In the genomic region with DNA sequence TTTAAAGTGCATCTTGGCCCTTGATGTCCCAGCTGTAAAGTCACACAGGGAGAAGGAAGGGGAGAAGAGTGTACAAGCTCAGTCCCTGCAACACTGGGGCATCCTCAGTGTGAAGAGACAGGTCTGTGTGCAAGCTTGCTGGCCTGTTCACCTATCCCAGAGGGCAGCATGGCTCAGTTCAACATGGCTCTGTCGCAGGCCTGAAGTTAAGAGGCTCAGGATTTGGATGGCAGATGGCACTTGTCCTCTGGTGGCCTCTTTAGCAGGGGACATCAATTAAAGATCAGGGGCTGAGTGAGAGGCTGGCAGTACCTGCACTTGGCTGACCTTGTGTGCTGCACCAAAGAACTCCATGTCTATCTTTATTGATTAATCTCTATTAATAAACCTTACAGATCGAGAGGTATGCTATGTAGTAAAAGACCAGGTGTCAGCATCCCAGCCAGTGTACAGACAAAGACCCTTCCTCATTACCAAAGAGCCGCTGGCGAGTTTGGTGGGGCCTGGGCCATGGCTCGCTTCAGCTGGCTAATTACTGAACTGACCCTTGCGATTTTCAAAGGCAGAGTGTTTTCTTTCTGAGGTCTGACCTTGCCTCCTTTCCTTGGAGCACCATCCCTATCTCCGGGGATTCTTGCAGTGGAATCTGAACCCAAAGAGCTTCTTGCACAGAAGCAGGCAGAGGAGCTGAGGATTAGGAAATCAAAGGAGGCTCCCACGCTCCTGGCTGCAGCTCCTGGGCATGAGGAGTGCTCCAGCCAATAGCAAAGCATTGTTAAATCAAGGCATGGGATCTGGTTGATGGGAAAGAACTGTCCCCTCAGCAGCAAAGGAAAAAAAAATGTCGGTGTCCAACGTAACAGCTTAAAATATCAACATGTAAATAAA, we compare ENCODE assay signal across 14 mouse cellular contexts.
DNase-seq lines count a peak whose midpoint lies in the region; ATAC-seq lines count a peak whose summit lies in the region.
"Had no signal": no experiment of that assay in that cellular context is flagged by ENCODE, and none has a peak within 500 bp of the region (broad histone marks: within the 10 kb centered on the region; RNA-seq: fewer than 3 reads in every experiment).

No protein-coding gene starts in this region.

- H3K36me3 ChIP-seq in forebrain, embryonic 10.5 days (replicated peaks), result no peaks in the 10 kb centered on the region
- H3K36me3 ChIP-seq in forebrain, embryonic 12.5 days (replicated peaks), result no peaks in the 10 kb centered on the region
- no peaks in the 10 kb centered on the region for H3K36me3 ChIP-seq in midbrain, embryonic 11.5 days (ENCODE audit: control insufficient read depth, insufficient read depth, low read length)
- H3K36me3 ChIP-seq: embryonic facial prominence, embryonic 12.5 days; heart, embryonic 10.5 days had no signal

- no peaks in the 10 kb centered on the region for H3K9me3 ChIP-seq in forebrain, embryonic 10.5 days
- H3K9me3 ChIP-seq in forebrain, embryonic 12.5 days, result no peaks in the 10 kb centered on the region
- H3K9me3 ChIP-seq in midbrain, embryonic 11.5 days (ENCODE audit: control insufficient read depth, low read length), result no peaks in the 10 kb centered on the region
- H3K9me3 ChIP-seq: embryonic facial prominence, embryonic 12.5 days; heart, embryonic 10.5 days had no signal

- 29% methylated on average over 10 of the region's 10 CpGs for WGBS in forebrain, embryonic 10.5 days
- 28% methylated on average over 10 of the region's 10 CpGs for WGBS in forebrain, embryonic 12.5 days
- 13% methylated on average over 10 of the region's 10 CpGs for WGBS in midbrain, embryonic 11.5 days

- H3K4me1 ChIP-seq in forebrain, embryonic 10.5 days, result peaks cover 19% of the 10 kb centered on the region
- H3K4me1 ChIP-seq in forebrain, embryonic 12.5 days, result peaks cover 9% of the 10 kb centered on the region; the same call in 1 of the 2 replicates
- peaks cover 10% of the 10 kb centered on the region for H3K4me1 ChIP-seq in midbrain, embryonic 11.5 days (ENCODE audit: control insufficient read depth, insufficient read depth, low read length)
- H3K4me1 ChIP-seq: embryonic facial prominence, embryonic 12.5 days had no signal

- H3K4me2 ChIP-seq in forebrain, embryonic 12.5 days, result no peak overlapping the region
- 0 out of 2 replicates have a peak overlapping the region, but pooled peaks have one; percentile 4 for H3K4me2 ChIP-seq in midbrain, embryonic 11.5 days
- H3K4me2 ChIP-seq: embryonic facial prominence, embryonic 12.5 days; liver, embryonic 11.5 days had no signal

- no peak for DNase-seq in forebrain, embryonic 10.5 days (ENCODE audit: extremely low spot score, low spot score)
- DNase-seq in layer of hippocampus, adult 9-11 months, result peak; percentile 22
- DNase-seq in layer of hippocampus, postnatal 10 days (ENCODE audit: low spot score in 2 of 2), result no peak
- peak; percentile 86 for DNase-seq in midbrain, embryonic 11.5 days (ENCODE audit: low spot score, missing footprints)
- peak; percentile 20 for DNase-seq in retina, embryonic 14.5 days (ENCODE audit: low spot score)
- no peak for DNase-seq in urinary bladder, postnatal 4 days (ENCODE audit: low spot score in 2 of 2)
- DNase-seq: cerebellum, adult 2 months; gastrocnemius, postnatal 25 days; kidney, postnatal 36 days; thymus, postnatal 4 days had no signal

- H3K27ac ChIP-seq in forebrain, embryonic 10.5 days, result 0 out of 2 replicates have a peak overlapping the region, but pooled peaks have one; percentile 5
- H3K27ac ChIP-seq in forebrain, embryonic 12.5 days, result no peak overlapping the region
- no peak overlapping the region for H3K27ac ChIP-seq in midbrain, embryonic 11.5 days (ENCODE audit: low read depth, low read length)
- H3K27ac ChIP-seq: embryonic facial prominence, embryonic 12.5 days; heart, embryonic 10.5 days had no signal

- H3K27me3 ChIP-seq in forebrain, embryonic 10.5 days (ENCODE audit: poor library complexity, severe bottlenecking), result peaks cover 78% of the 10 kb centered on the region
- H3K27me3 ChIP-seq in forebrain, embryonic 12.5 days, result peaks cover 61% of the 10 kb centered on the region
- peaks cover 2% of the 10 kb centered on the region for H3K27me3 ChIP-seq in midbrain, embryonic 11.5 days (ENCODE audit: control insufficient read depth, insufficient read depth, low read length)
- H3K27me3 ChIP-seq: embryonic facial prominence, embryonic 12.5 days had no signal

- H3K9ac ChIP-seq in forebrain, embryonic 12.5 days, result no peak overlapping the region
- H3K9ac ChIP-seq in midbrain, embryonic 11.5 days (ENCODE audit: low read length), result no peak overlapping the region
- H3K9ac ChIP-seq: embryonic facial prominence, embryonic 12.5 days had no signal

- ATAC-seq in forebrain, embryonic 12.5 days (ENCODE audit: low FRiP score), result no peak
- ATAC-seq in midbrain, embryonic 11.5 days (ENCODE audit: low FRiP score), result peak; percentile 67

- no peak overlapping the region for H3K4me3 ChIP-seq in forebrain, embryonic 10.5 days
- no peak overlapping the region for H3K4me3 ChIP-seq in forebrain, embryonic 12.5 days (replicated peaks)
- H3K4me3 ChIP-seq in midbrain, embryonic 11.5 days (ENCODE audit: low read depth, low read length), result no peak overlapping the region
- H3K4me3 ChIP-seq: embryonic facial prominence, embryonic 12.5 days; heart, embryonic 10.5 days had no signal

Comparison
In these comparisons a context has a peak if more than half of its experiments do, and no peak if none do; other contexts are left out.
1. DNase-seq: peak in layer of hippocampus, adult 9-11 months (single experiment), midbrain, embryonic 11.5 days (single experiment) and retina, embryonic 14.5 days (single experiment); none in forebrain, embryonic 10.5 days (single experiment), layer of hippocampus, postnatal 10 days (0 of 2) and urinary bladder, postnatal 4 days (0 of 2).